Mouse (Mus musculus): ENCODE results near the gene Dynll2. TPM values are rescaled to one million over a fixed set of nuclear protein-coding genes. Genes with fewer than 3 reads are reported as not detected.
"Not testable (repeated sequence)": the region's sequence is repeated elsewhere in the genome, so short reads cannot be mapped to it uniquely, and the experiment has no call there.

Gene Dynll2
- polyA plus RNA-seq, 1 experiment from 2014 or later, result 21.4 TPM

DNA sequence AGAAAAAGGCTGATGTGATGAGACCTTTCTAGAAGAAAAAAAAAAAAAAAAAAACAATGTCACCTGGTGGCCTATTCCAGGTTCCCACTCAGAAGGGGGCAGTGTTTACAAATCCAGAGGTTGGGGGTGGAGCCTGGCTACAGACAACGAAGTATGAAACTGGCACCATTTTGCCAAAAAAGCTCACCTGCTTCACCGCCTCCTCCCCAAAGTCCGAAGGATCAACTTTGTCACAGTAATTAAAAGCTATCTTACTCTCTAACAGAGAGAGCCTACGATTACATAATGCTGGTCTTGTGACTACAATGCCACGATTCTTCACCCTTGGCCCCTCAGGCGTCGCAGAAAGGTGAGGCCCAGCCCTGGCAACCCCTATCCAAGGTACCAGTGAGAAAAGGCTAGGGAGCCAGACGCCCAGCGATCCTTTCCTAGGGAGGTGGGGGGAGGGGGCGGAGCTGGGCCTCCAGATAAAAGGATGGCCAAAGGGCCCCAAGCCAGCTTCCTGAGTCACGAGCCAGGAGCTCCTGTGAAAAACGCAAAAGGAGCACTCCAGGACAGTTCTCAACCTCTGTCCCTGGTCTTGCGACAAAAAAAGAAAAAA is 1.1 kb downstream of the Dynll2 start:
- ATAC-seq (ENCODE audit: insufficient number of reproducible peaks, low FRiP score), result peak; percentile 60
- H3K4me1 ChIP-seq (replicated peaks), result peaks cover 34% of the 10 kb centered on the region
- WGBS, result 5% methylated on average over 13 of the region's 13 CpGs
- peak overlapping the region; percentile 99 for H3K4me3 ChIP-seq
- H3K9ac ChIP-seq, result peak overlapping the region; percentile 99
- H3K36me3 ChIP-seq, result peaks cover 27% of the 10 kb centered on the region
- H3K27ac ChIP-seq (ENCODE audit: poor library complexity, severe bottlenecking), result peak overlapping the region; percentile 99
- peak overlapping the region; percentile 95 for H3K4me2 ChIP-seq
- H3K27me3 ChIP-seq (replicated peaks), result no peaks in the 10 kb centered on the region
- no peaks in the 10 kb centered on the region for H3K9me3 ChIP-seq (replicated peaks)

DNA sequence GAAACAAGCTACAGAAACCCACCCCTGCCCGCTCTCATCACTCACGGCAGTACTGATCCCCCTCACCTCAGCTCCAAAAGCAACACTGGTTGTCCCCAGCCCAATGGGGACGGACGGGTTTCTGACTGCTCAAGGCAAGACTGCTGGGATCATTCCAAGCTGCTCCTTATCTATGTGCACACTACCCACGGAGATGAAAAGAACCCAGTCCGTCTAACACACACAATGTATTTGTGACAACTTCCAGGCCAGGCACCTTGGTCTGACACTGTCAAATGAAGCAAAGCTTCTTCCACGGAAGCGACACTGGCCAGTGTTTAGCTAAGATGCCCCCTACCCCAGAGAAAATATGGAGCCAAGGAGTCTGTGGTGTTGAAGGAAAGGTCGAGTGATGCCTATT is 1.7 kb downstream of the Dynll2 start:
- Histone ChIP-seq H3K27me3 (replicated peaks) (no peaks in the 10 kb centered on the region), H3K27ac (ENCODE audit: poor library complexity, severe bottlenecking) (no peak overlapping the region; the same call in 1 of the 2 replicates), H3K4me3 (peak overlapping the region; percentile 99), H3K4me2 (peak overlapping the region; percentile 95), H3K36me3 (peaks cover 33% of the 10 kb centered on the region), H3K9ac (peak overlapping the region; percentile 64), H3K4me1 (replicated peaks) (peaks cover 34% of the 10 kb centered on the region), H3K9me3 (replicated peaks) (no peaks in the 10 kb centered on the region)
- 29% methylated on average over 9 of the region's 9 CpGs for WGBS
- ATAC-seq (ENCODE audit: insufficient number of reproducible peaks, low FRiP score), result no peak

- no peak overlapping the region for H3K4me2 ChIP-seq
- 78% methylated on average over 3 of the region's 3 CpGs for WGBS
- no peak overlapping the region for H3K4me3 ChIP-seq
- no peaks in the 10 kb centered on the region for H3K27me3 ChIP-seq (replicated peaks)
- no peak overlapping the region for H3K27ac ChIP-seq (ENCODE audit: poor library complexity, severe bottlenecking)
- H3K4me1 ChIP-seq (replicated peaks), result peaks cover 34% of the 10 kb centered on the region
- H3K36me3 ChIP-seq, result peaks cover 43% of the 10 kb centered on the region
- H3K9ac ChIP-seq, result no peak overlapping the region
- H3K9me3 ChIP-seq (replicated peaks), result no peaks in the 10 kb centered on the region
- no peak for ATAC-seq (ENCODE audit: insufficient number of reproducible peaks, low FRiP score)
Observed at GRCm38 (mm10) chr11:87984571-87984970, 2.8 kb downstream of the Dynll2 start.

DNA sequence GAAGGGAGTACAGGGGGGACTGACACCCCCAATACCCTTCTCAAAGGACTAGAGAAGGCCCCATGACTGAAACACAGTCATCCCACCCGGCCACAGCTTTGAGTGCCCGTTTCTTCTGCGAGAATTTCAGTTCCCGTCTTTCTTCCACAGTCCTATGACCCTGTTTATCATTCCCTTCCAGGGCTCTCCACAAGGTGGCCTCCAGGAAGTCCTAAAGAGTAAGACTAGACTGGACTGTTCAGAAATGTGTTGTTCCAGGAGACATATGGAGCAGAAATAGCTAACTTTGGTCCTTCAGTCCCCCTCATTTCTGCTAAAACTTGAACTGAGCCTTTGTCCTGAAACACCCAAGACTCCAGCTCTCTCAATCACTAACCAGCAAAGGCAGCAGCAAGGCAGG is 8.4 kb downstream of the Dynll2 start:
- H3K4me3 ChIP-seq, result no peak overlapping the region
- H3K9me3 ChIP-seq (replicated peaks), result no peaks in the 10 kb centered on the region
- H3K27ac ChIP-seq (ENCODE audit: poor library complexity, severe bottlenecking), result no peak overlapping the region
- H3K36me3 ChIP-seq, result peaks cover 67% of the 10 kb centered on the region
- H3K9ac ChIP-seq, result no peak overlapping the region
- WGBS, result 81% methylated on average over 4 of the region's 4 CpGs
- no peak for ATAC-seq (ENCODE audit: insufficient number of reproducible peaks, low FRiP score)
- H3K27me3 ChIP-seq (replicated peaks), result no peaks in the 10 kb centered on the region
- no peak overlapping the region for H3K4me2 ChIP-seq
- H3K4me1 ChIP-seq (replicated peaks), result peaks cover 11% of the 10 kb centered on the region; the same call in 1 of the 2 replicates

DNA sequence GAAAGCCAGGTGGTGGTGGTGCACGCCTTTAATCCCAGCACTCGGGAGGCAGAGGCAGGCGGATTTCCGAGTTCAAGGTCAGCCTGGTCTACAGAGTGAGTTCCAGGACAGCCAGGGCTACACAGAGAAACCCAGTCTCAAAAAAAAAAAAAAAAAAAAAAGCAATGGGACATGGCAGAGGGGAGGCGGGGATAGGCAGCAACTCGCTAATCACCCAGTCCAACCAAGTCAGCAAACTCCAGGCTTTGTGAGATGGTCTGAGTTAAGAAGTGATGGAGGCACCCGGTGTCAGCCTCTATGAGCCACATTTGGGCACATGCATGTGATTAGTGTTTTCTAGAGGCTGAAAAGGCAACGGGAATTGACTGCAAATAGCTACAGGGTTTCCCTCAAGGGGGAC is 10.3 kb downstream of the Dynll2 start:
- not testable (repeated sequence) for H3K27me3 ChIP-seq (replicated peaks); H3K27ac ChIP-seq (ENCODE audit: poor library complexity, severe bottlenecking); ATAC-seq (ENCODE audit: insufficient number of reproducible peaks, low FRiP score); H3K4me2 ChIP-seq; H3K4me3 ChIP-seq; H3K9ac ChIP-seq; H3K4me1 ChIP-seq (replicated peaks); H3K9me3 ChIP-seq (replicated peaks)
- peaks cover 49% of the 10 kb centered on the region for H3K36me3 ChIP-seq
- 78% methylated on average over 8 of the region's 8 CpGs for WGBS

DNA sequence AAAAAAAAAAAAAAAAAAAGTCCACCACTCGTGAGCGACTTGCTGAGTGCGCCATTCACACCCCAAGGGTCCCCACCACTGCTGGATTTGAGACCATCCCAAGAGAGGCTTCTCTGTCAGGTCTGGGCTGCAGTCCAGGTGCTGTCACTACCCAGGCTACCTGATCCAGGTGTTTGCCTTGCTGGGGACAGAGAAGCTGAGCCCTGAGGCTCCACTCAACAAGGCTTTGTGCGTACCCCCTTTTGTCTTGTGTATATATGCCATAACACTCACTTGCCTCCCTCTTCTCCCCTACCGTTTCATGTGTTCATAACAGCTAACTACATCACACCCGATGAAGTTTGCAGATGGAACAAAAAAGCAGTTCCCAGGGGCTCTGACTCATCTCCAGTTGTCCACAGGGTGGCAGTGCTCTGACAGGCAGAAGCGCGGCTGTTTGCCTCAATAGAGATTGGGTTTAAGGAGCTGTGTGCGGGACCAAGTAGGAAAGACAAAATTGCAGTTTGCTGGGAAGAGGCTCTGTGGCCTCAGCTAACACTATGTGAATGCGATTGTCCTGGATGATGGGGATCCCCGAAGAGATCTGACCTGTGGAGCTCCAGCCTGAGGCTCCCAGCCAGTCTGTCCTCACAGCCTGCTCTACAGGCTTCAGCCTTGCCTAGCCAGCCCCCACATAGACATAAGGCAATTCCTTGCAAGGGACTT is 12.7 kb downstream of the Dynll2 start:
- no peaks in the 10 kb centered on the region for H3K9me3 ChIP-seq (replicated peaks)
- peak; percentile 42; the same call in 1 of the 2 replicates for ATAC-seq (ENCODE audit: insufficient number of reproducible peaks, low FRiP score)
- H3K27me3 ChIP-seq (replicated peaks), result peaks cover 7% of the 10 kb centered on the region; the same call in 1 of the 2 replicates
- no peak overlapping the region for H3K4me2 ChIP-seq
- H3K27ac ChIP-seq (ENCODE audit: poor library complexity, severe bottlenecking), result no peak overlapping the region
- peaks cover 7% of the 10 kb centered on the region; the same call in 1 of the 2 replicates for H3K4me1 ChIP-seq (replicated peaks)
- 15% methylated on average over 11 of the region's 11 CpGs for WGBS
- peaks cover 25% of the 10 kb centered on the region for H3K36me3 ChIP-seq
- no peak overlapping the region for H3K4me3 ChIP-seq
- no peak overlapping the region for H3K9ac ChIP-seq

DNA sequence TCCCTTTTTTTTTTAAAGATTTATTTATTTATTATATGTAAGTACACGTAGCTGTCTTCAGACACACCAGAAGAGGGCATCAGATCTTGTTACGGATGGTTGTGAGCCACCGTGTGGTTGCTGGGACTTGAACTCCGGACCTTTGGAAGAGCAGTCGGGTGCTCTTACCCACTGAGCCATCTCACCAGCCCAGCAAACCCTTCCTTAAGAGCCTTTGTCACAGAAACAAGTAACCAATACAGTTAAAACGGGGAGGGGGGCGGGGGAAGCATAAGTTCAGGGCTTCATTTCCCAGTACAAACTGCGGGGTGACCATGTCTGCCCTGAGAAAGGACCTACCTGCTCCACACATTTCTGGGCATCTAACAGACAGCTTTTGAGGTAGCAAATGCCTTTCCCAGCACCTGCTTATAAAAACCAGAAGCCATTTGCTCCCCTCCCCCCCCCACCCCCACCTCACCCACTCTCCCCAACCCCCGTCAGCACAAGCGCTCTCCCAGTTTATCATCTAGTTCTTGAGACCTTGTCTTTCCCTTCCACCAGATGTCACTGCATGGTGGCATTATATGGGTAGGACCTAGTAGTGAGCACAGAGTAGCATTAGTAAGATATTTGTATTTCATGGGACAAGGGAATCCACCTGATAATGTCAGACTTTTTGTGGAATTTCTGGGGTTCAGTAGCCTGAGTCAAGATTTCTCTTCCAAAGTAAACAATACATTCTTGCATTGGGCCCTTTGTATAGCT is 13.6 kb downstream of the Dynll2 start:
- H3K36me3 ChIP-seq, result peaks cover 16% of the 10 kb centered on the region
- no peaks in the 10 kb centered on the region for H3K9me3 ChIP-seq (replicated peaks)
- no peak for ATAC-seq (ENCODE audit: insufficient number of reproducible peaks, low FRiP score)
- H3K4me1 ChIP-seq (replicated peaks), result peaks cover 9% of the 10 kb centered on the region; the same call in 1 of the 2 replicates
- WGBS, result 49% methylated on average over 10 of the region's 10 CpGs
- no peak overlapping the region for H3K9ac ChIP-seq
- H3K27me3 ChIP-seq (replicated peaks), result peaks cover 12% of the 10 kb centered on the region; the same call in 1 of the 2 replicates
- no peak overlapping the region for H3K4me2 ChIP-seq
- H3K27ac ChIP-seq (ENCODE audit: poor library complexity, severe bottlenecking), result no peak overlapping the region
- no peak overlapping the region for H3K4me3 ChIP-seq

- no peak overlapping the region for H3K9ac ChIP-seq
- no peak overlapping the region for H3K4me3 ChIP-seq
- H3K27me3 ChIP-seq (replicated peaks), result peaks cover 12% of the 10 kb centered on the region; the same call in 1 of the 2 replicates
- H3K27ac ChIP-seq (ENCODE audit: poor library complexity, severe bottlenecking), result no peak overlapping the region
- peaks cover 7% of the 10 kb centered on the region for H3K36me3 ChIP-seq
- WGBS, result 73% methylated on average over 6 of the region's 6 CpGs
- no peak for ATAC-seq (ENCODE audit: insufficient number of reproducible peaks, low FRiP score)
- H3K9me3 ChIP-seq (replicated peaks), result no peaks in the 10 kb centered on the region
- no peak overlapping the region for H3K4me2 ChIP-seq
- peaks cover 18% of the 10 kb centered on the region; the same call in 1 of the 2 replicates for H3K4me1 ChIP-seq (replicated peaks)
Observed at GRCm38 (mm10) chr11:87972829-87973228, 14.5 kb downstream of the Dynll2 start.

DNA sequence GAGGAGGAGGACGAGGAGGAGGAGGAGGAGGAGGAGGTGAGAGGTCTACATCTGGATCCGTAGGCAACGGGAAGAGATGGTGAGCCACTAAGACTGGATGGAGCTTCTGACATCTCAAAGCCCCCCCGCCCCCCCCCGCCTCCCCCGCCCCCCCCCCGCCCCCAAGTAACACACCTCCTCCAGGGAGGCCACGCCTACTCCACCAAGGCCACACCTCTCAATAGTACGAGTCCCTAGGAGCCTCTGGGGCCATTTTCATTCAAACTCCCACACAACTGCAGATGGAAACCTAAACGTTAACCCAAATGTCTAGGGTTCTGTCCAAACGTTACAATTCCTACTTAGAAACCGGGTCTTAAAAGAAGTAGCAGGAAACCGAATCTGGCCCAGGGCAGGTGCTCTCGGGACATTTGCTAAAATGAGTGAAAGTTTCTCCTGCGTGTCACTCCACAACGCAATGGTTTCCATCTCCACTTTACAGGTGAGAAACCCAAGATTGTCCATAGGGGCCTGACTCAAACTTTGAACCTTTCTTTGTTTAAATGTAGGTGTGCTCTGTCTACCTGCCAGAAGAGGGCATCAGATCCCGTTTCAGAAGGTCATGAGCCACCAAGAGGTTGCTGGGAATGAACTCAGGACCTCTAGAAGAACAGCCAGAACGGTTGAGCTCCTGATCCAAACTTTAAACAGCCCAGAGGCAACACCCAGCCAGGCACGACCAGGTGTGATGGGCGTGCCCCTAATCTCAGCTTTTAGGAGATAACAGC is 18.8 kb downstream of the Dynll2 start:
- Histone ChIP-seq H3K4me1 (replicated peaks) (peaks cover 18% of the 10 kb centered on the region), H3K27ac (ENCODE audit: poor library complexity, severe bottlenecking) (no peak overlapping the region), H3K4me2 (peak overlapping the region; percentile 67), H3K4me3 (peak overlapping the region; percentile 33), H3K36me3 (no peaks in the 10 kb centered on the region), H3K9ac (peak overlapping the region; percentile 7; the same call in 1 of the 2 replicates), H3K27me3 (replicated peaks) (peaks cover 12% of the 10 kb centered on the region; the same call in 1 of the 2 replicates), H3K9me3 (replicated peaks) (no peaks in the 10 kb centered on the region)
- 0 out of 2 replicates have a peak, but pooled peaks have one; percentile 18 for ATAC-seq (ENCODE audit: insufficient number of reproducible peaks, low FRiP score)
- 15% methylated on average over 17 of the region's 20 CpGs for WGBS

GRCm38 (mm10) chr11:87967692-87968289 is 19.5 kb downstream of the Dynll2 start:
- Histone ChIP-seq H3K4me2 (peak overlapping the region; percentile 67), H3K4me3 (peak overlapping the region; percentile 33), H3K36me3 (no peaks in the 10 kb centered on the region), H3K4me1 (replicated peaks) (peaks cover 18% of the 10 kb centered on the region), H3K27ac (ENCODE audit: poor library complexity, severe bottlenecking) (no peak overlapping the region), H3K9ac (peak overlapping the region; percentile 7; the same call in 1 of the 2 replicates), H3K27me3 (replicated peaks) (peaks cover 8% of the 10 kb centered on the region; the same call in 1 of the 2 replicates), H3K9me3 (replicated peaks) (no peaks in the 10 kb centered on the region)
- WGBS, result 2% methylated on average over 17 of the region's 17 CpGs
- ATAC-seq (ENCODE audit: insufficient number of reproducible peaks, low FRiP score), result no peak
